Mouse (Mus musculus): Measurements from ENCODE around the gene Cd44. TPM values are rescaled to one million over a fixed set of nuclear protein-coding genes. Genes with fewer than 3 reads are reported as not detected.

Gene Cd44
- polyA plus RNA-seq, 1 experiment from 2014 or later: 2.2 TPM

GRCm38 (mm10) chr2:102923682-102924081, 22.2 kb upstream of the Cd44 start:
- H3K4me2 ChIP-seq (ENCODE audit: low read depth): no peak overlapping the region
- ATAC-seq (ENCODE audit: insufficient read depth, low FRiP score, low TSS enrichment) (no peak), DNase-seq (ENCODE audit: low spot score) (no peak)
- no peak overlapping the region for H3K4me3 ChIP-seq (ENCODE audit: low read depth, low read length)
- WGBS: 76% methylated on average over 3 of the region's 3 CpGs
- no peaks in the 10 kb centered on the region for H3K9me3 ChIP-seq (ENCODE audit: control insufficient read depth, low read length)
- H3K36me3 ChIP-seq (ENCODE audit: control insufficient read depth, insufficient read depth, low read length): no peaks in the 10 kb centered on the region
- H3K4me1 ChIP-seq (ENCODE audit: control insufficient read depth, insufficient read depth, low read length): no peaks in the 10 kb centered on the region
- no peak overlapping the region for H3K9ac ChIP-seq (ENCODE audit: low read length)
- no peak overlapping the region for H3K27ac ChIP-seq (ENCODE audit: low read depth, low read length)
- no peaks in the 10 kb centered on the region for H3K27me3 ChIP-seq (ENCODE audit: control insufficient read depth, insufficient read depth, low read length)

GRCm38 (mm10) chr2:102922066-102922465, 20.6 kb upstream of the Cd44 start:
- DNase-seq (ENCODE audit: low spot score) (no peak), ATAC-seq (ENCODE audit: insufficient read depth, low FRiP score, low TSS enrichment) (no peak)
- Histone ChIP-seq H3K4me3 (ENCODE audit: low read depth, low read length) (no peak overlapping the region), H3K27ac (ENCODE audit: low read depth, low read length) (no peak overlapping the region), H3K27me3 (ENCODE audit: control insufficient read depth, insufficient read depth, low read length) (no peaks in the 10 kb centered on the region), H3K9ac (ENCODE audit: low read length) (no peak overlapping the region), H3K4me1 (ENCODE audit: control insufficient read depth, insufficient read depth, low read length) (no peaks in the 10 kb centered on the region), H3K9me3 (ENCODE audit: control insufficient read depth, low read length) (no peaks in the 10 kb centered on the region), H3K36me3 (ENCODE audit: control insufficient read depth, insufficient read depth, low read length) (no peaks in the 10 kb centered on the region), H3K4me2 (ENCODE audit: low read depth) (no peak overlapping the region)
- 89% methylated on average over 3 of the region's 3 CpGs for WGBS

DNA sequence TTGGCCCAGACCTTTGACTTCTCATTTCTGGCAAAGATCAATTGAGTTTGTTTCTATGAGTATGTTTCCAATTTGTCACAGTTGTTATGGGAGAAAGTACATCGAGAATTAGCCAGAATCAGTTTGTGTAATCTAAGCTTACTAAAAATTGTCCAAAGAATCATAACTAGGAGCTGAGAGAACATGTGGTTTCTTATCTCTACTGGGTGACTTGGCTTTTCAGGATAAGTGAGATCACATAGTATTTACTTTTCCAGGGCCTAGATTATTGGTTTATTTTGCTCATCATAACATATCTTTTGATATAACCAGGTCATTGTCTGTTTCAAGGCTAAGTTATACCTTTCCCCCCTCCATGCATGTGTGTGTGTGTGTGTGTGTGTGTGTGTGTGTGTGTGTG, 16.8 kb upstream of the Cd44 start:
- Histone ChIP-seq H3K9ac (ENCODE audit: low read length) (no peak overlapping the region), H3K27me3 (ENCODE audit: control insufficient read depth, insufficient read depth, low read length) (no peaks in the 10 kb centered on the region), H3K9me3 (ENCODE audit: control insufficient read depth, low read length) (no peaks in the 10 kb centered on the region), H3K4me2 (ENCODE audit: low read depth) (no peak overlapping the region), H3K36me3 (ENCODE audit: control insufficient read depth, insufficient read depth, low read length) (no peaks in the 10 kb centered on the region), H3K4me3 (ENCODE audit: low read depth, low read length) (no peak overlapping the region), H3K27ac (ENCODE audit: low read depth, low read length) (no peak overlapping the region), H3K4me1 (ENCODE audit: control insufficient read depth, insufficient read depth, low read length) (no peaks in the 10 kb centered on the region)
- 80% methylated on average over 1 of the region's 1 CpGs for WGBS
- DNase-seq (ENCODE audit: low spot score): no peak
- no peak for ATAC-seq (ENCODE audit: insufficient read depth, low FRiP score, low TSS enrichment)

DNA sequence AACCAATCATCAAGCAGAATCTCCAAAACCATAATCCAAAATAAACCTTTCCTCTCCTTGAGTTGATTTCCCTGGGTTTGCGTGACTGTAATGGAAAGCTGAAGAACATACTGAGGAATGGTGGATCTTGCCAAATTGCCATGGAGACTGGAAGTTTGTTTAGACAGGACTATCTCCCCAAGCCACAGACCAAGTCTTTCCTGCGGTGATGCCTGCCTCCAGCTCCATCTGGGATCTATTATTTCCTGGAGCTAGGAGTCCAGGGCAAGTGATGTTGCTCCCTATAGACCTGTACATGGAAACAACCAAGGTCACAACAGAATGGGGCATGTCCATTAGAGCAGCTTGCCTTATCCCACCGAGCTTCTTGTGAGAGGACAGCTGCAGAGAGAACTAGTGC, 15.1 kb upstream of the Cd44 start:
- no peak for DNase-seq (ENCODE audit: low spot score)
- no peaks in the 10 kb centered on the region for H3K27me3 ChIP-seq (ENCODE audit: control insufficient read depth, insufficient read depth, low read length)
- H3K27ac ChIP-seq (ENCODE audit: low read depth, low read length): no peak overlapping the region
- H3K9me3 ChIP-seq (ENCODE audit: control insufficient read depth, low read length): no peaks in the 10 kb centered on the region
- H3K4me1 ChIP-seq (ENCODE audit: control insufficient read depth, insufficient read depth, low read length): no peaks in the 10 kb centered on the region
- ATAC-seq (ENCODE audit: insufficient read depth, low FRiP score, low TSS enrichment): no peak
- no peak overlapping the region for H3K4me3 ChIP-seq (ENCODE audit: low read depth, low read length)
- H3K9ac ChIP-seq (ENCODE audit: low read length): no peak overlapping the region
- WGBS: 68% methylated on average over 3 of the region's 3 CpGs
- no peak overlapping the region for H3K4me2 ChIP-seq (ENCODE audit: low read depth)
- H3K36me3 ChIP-seq (ENCODE audit: control insufficient read depth, insufficient read depth, low read length): no peaks in the 10 kb centered on the region

GRCm38 (mm10) chr2:102914675-102915074, 13.2 kb upstream of the Cd44 start:
- no peak overlapping the region for H3K4me3 ChIP-seq (ENCODE audit: low read depth, low read length)
- no peaks in the 10 kb centered on the region for H3K4me1 ChIP-seq (ENCODE audit: control insufficient read depth, insufficient read depth, low read length)
- 73% methylated on average over 5 of the region's 5 CpGs for WGBS
- no peaks in the 10 kb centered on the region for H3K9me3 ChIP-seq (ENCODE audit: control insufficient read depth, low read length)
- ATAC-seq (ENCODE audit: insufficient read depth, low FRiP score, low TSS enrichment) (no peak), DNase-seq (ENCODE audit: low spot score) (no peak)
- H3K36me3 ChIP-seq (ENCODE audit: control insufficient read depth, insufficient read depth, low read length): no peaks in the 10 kb centered on the region
- no peak overlapping the region for H3K4me2 ChIP-seq (ENCODE audit: low read depth)
- no peaks in the 10 kb centered on the region for H3K27me3 ChIP-seq (ENCODE audit: control insufficient read depth, insufficient read depth, low read length)
- H3K27ac ChIP-seq (ENCODE audit: low read depth, low read length): no peak overlapping the region
- no peak overlapping the region for H3K9ac ChIP-seq (ENCODE audit: low read length)

DNA sequence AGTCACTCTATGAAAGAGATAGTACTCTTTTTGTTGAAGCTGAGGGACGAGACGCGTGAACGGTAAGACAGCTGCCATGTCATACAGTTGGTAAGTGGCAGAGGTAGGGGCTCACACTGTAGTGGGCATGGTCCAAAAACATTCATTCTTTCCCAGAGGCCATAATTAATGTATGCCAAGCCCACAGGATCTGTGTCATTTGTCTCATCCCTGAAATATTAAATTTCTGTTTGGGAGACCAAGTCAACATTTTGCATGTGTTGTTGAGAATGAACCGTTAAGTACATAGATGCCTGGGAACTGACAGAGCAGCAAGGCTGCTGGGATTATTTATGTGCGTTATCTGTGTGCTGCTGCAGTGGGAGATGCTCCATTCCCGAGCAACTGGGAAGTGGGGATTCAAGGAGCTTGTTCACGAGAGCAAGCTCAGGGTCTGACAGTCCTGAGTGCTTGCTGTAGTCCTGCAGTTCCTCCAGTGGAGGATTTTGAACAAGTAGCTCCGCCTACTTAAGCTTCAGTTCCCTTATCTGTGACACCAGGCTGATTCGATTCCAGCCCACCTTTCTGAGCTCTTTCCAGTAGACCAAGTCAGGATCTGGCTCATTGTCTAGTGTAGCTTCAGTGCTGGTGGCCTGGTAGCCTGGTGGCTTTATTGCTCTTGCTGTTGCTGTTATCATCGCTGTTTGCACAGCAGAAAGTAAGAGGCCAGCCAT, 12.5 kb upstream of the Cd44 start:
- Histone ChIP-seq H3K27me3 (ENCODE audit: control insufficient read depth, insufficient read depth, low read length) (no peaks in the 10 kb centered on the region), H3K9me3 (ENCODE audit: control insufficient read depth, low read length) (no peaks in the 10 kb centered on the region), H3K27ac (ENCODE audit: low read depth, low read length) (no peak overlapping the region), H3K4me1 (ENCODE audit: control insufficient read depth, insufficient read depth, low read length) (no peaks in the 10 kb centered on the region), H3K4me2 (ENCODE audit: low read depth) (no peak overlapping the region), H3K36me3 (ENCODE audit: control insufficient read depth, insufficient read depth, low read length) (no peaks in the 10 kb centered on the region), H3K4me3 (ENCODE audit: low read depth, low read length) (no peak overlapping the region), H3K9ac (ENCODE audit: low read length) (no peak overlapping the region)
- ATAC-seq (ENCODE audit: insufficient read depth, low FRiP score, low TSS enrichment) (no peak), DNase-seq (ENCODE audit: low spot score) (no peak)
- 78% methylated on average over 11 of the region's 11 CpGs for WGBS

- no peaks in the 10 kb centered on the region for H3K9me3 ChIP-seq (ENCODE audit: control insufficient read depth, low read length)
- no peak overlapping the region for H3K4me3 ChIP-seq (ENCODE audit: low read depth, low read length)
- DNase-seq (ENCODE audit: low spot score) (no peak), ATAC-seq (ENCODE audit: insufficient read depth, low FRiP score, low TSS enrichment) (no peak)
- H3K36me3 ChIP-seq (ENCODE audit: control insufficient read depth, insufficient read depth, low read length): no peaks in the 10 kb centered on the region
- 87% methylated on average over 2 of the region's 2 CpGs for WGBS
- H3K27me3 ChIP-seq (ENCODE audit: control insufficient read depth, insufficient read depth, low read length): no peaks in the 10 kb centered on the region
- H3K9ac ChIP-seq (ENCODE audit: low read length): no peak overlapping the region
- no peak overlapping the region for H3K4me2 ChIP-seq (ENCODE audit: low read depth)
- no peak overlapping the region for H3K27ac ChIP-seq (ENCODE audit: low read depth, low read length)
- no peaks in the 10 kb centered on the region for H3K4me1 ChIP-seq (ENCODE audit: control insufficient read depth, insufficient read depth, low read length)
These were observed 11.5 kb upstream of the Cd44 start for GRCm38 (mm10) chr2:102912951-102913350.

GRCm38 (mm10) chr2:102912469-102912868, 11.0 kb upstream of the Cd44 start:
- 63% methylated on average over 3 of the region's 3 CpGs for WGBS
- H3K9me3 ChIP-seq (ENCODE audit: control insufficient read depth, low read length): no peaks in the 10 kb centered on the region
- no peak for ATAC-seq (ENCODE audit: insufficient read depth, low FRiP score, low TSS enrichment)
- no peak overlapping the region for H3K27ac ChIP-seq (ENCODE audit: low read depth, low read length)
- H3K4me3 ChIP-seq (ENCODE audit: low read depth, low read length): no peak overlapping the region
- H3K27me3 ChIP-seq (ENCODE audit: control insufficient read depth, insufficient read depth, low read length): no peaks in the 10 kb centered on the region
- H3K9ac ChIP-seq (ENCODE audit: low read length): no peak overlapping the region
- DNase-seq (ENCODE audit: low spot score): no peak
- H3K4me2 ChIP-seq (ENCODE audit: low read depth): no peak overlapping the region
- H3K36me3 ChIP-seq (ENCODE audit: control insufficient read depth, insufficient read depth, low read length): no peaks in the 10 kb centered on the region
- no peaks in the 10 kb centered on the region for H3K4me1 ChIP-seq (ENCODE audit: control insufficient read depth, insufficient read depth, low read length)

- Histone ChIP-seq H3K4me3 (ENCODE audit: low read depth, low read length) (no peak overlapping the region), H3K9ac (ENCODE audit: low read length) (no peak overlapping the region), H3K36me3 (ENCODE audit: control insufficient read depth, insufficient read depth, low read length) (no peaks in the 10 kb centered on the region), H3K4me2 (ENCODE audit: low read depth) (no peak overlapping the region), H3K4me1 (ENCODE audit: control insufficient read depth, insufficient read depth, low read length) (no peaks in the 10 kb centered on the region), H3K9me3 (ENCODE audit: control insufficient read depth, low read length) (no peaks in the 10 kb centered on the region), H3K27ac (ENCODE audit: low read depth, low read length) (no peak overlapping the region), H3K27me3 (ENCODE audit: control insufficient read depth, insufficient read depth, low read length) (no peaks in the 10 kb centered on the region)
- WGBS: 92% methylated on average over 1 of the region's 1 CpGs
- ATAC-seq (ENCODE audit: insufficient read depth, low FRiP score, low TSS enrichment): no peak
- DNase-seq (ENCODE audit: low spot score): no peak
These were observed 7.9 kb upstream of the Cd44 start for GRCm38 (mm10) chr2:102909403-102909802.
